Mouse (Mus musculus) ovary, postnatal 36 days (tissue): Measurements from ENCODE around the gene St3gal4.

Experiments
- DNase-seq: peaks from one replicate; pipeline ENCODE4 v3.0.0; 2022; ENCODE audit warnings: low spot score, mixed read lengths

St3gal4 gene

DNA sequence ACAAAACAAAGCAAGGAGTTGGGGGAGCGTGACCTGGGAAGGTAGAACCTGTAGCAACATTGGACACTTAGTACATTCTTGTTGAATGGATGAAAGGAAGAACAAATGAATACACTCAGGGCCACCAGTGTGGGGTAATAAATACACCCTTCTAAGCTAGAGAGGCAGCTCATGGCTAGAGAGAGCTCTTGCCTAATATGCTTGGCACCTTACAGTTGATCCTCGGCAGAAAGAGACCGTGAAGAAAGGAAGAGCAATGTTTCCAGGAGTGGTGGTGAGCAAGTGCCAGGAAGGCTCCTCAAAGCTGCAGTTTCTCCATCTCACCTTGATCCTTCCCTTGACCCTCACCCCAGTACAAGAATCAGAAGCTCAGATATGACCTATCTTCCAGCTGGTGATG lies 9.5 kb upstream of the St3gal4 start:
- no peak for DNase-seq

DNA sequence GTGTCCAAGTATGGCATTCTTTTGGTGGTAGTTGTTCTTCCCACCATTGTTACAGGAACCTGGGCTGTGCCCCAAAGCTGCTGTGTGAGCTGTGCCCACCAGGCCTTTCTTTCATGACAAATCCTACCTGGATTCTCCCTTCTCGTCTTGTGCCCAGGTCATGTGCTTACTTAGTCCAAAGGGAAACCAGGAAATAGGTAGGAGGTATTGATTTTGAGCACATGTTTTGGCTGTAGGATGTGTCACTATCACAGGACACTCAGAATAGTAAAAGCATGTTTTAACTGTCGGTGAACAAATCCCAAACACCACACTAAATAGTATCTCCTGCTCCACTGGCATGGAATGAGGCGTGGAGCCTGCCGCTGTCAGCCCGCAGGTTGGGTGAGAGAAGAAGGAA lies 8.5 kb upstream of the St3gal4 start:
- DNase-seq = no peak

DNA sequence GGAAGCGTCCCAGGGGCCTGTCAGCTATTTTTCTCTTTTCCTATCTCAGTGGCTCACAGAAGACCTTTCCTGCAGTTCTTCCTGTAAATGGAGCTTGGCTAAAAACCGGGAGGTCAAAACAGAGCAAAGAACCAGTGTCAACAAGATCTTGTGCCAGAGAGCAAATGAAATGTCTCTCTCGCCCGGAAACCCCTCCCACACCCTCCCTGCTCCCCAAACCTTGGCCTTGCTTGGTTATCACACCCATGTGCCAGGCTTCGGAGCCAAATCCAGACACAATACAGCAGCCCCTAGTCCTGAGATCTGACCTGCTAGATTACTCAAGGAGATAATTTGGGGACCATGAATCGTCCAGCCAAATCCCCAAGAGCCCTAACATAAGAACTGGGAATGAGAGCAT lies 8.1 kb upstream of the St3gal4 start:
- peak; percentile 63 for DNase-seq

DNA sequence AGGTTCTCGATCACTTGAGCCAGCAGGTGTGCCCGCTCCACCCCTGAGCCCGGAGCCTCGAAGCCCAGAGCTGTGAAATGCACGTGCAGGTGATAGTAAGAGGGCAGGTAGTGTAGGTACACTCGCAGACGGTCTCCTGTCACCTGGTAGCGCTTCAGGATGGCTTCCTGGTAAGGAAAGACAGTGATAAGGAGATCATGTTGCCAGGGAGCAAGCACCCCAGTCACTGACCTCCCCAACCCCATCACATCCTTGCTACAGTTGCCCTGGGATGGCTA lies 5.5 kb upstream of the St3gal4 start:
- no peak for DNase-seq

DNA sequence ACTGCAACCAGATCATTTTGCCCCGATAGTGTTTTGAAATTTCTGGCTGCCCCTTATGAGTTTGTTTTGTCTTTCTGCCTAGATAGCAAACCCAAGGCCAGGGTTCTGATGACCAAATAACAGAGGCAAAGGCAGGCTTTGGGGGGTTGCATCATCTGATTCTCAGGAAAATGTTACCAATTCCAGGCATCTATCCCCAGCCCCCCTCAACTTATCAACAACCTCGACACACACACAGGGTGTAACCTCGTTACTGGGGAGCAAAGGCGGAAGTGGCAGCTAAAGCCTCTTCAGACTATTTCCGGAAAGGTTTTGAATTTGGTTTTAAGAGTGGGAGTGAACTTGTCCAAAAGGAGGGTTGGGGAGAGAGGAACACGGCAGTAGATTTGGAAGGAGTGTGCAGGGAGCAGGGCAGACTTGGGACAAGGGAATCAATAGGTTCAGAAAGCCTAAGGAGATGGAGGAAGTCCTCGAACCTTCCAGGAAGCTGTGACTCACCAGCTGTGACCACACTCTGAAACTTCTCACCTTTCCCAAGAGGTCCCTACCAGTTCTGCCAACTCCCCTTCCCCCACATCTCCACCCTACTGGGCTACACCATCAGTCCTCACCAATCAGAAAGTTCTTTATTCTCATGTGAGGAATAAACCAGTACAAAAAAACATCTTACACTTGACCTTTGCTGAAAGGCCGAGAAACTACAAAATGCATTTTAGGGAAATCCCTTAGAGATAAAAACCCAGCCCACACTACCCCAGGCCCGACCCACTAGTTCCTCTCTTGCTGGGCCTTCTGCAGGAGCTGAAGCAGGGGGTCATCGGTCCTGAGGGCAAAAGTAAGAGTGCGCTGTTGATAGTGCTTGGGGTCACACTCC lies 5.0 kb upstream of the St3gal4 start:
- DNase-seq = no peak

DNA sequence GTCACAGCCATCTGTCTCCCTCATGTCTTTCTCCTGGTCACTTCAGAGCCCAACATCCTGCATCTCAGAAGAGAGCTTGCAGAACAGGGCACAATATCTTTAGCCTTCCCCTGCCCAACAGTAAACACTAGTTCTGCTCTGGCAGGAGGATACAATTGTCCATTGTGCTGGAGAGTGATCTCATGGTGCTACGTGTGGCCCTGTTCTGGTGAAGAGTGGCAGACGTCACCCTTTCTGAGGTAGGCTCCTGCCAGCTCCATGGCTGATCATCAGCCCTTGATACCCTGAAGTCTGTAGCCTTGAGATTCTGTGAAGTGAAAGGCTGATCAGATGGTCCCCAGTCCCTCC lies 4.4 kb upstream of the St3gal4 start:
- DNase-seq = no peak

DNA sequence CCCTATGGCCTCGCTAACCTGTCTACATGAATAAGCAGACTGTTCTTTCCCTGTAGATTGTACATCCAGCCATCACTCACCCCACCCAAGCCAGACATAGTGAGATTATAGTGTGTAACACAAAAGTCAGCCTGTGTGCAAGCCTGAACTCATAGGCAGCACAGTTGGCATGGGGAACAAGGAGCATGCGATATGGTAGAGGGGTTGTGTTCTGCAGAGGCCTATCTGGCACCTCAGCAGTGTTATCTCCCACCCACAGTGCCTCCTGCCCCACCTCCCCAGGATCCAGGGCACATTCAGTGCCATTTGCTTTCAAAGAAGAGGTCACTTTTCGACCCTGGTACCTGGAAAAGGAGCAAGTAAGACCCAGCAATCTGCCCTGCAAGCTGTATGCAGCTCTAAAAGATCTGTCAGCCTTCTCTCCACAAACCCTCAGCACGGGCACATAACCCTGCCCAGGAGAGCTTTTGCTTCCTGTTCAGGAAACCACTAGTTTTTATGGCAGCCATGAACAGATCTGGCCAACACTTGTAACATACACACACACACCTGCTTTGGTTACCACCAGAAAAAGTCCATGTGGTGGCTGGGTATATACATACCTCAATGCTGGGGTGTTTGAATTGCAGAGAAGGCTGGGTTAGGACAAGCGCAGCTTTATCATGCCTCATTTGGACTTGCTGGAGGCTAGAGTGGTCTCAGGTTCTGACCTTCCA lies 3.6 kb upstream of the St3gal4 start:
- no peak for DNase-seq

DNA sequence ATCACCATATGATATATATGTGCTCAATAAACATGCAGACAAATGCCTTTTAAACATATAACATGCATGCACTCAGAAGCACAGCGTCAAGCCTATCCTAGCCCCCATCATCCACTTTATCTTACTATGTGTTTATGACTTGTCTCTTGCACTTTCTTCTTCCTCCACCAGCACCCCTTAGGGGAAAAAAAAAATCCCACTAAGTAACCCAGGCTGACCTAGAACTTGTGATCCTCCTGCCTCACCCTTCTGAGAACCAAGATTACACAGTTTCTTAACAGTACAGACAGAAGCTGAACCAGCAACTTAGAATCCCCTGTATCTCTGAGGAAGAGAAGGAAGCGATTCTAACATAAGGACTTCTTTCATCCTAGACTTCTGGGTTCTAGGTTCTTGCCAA lies 505 bp downstream of the St3gal4 start:
- no peak for DNase-seq

DNA sequence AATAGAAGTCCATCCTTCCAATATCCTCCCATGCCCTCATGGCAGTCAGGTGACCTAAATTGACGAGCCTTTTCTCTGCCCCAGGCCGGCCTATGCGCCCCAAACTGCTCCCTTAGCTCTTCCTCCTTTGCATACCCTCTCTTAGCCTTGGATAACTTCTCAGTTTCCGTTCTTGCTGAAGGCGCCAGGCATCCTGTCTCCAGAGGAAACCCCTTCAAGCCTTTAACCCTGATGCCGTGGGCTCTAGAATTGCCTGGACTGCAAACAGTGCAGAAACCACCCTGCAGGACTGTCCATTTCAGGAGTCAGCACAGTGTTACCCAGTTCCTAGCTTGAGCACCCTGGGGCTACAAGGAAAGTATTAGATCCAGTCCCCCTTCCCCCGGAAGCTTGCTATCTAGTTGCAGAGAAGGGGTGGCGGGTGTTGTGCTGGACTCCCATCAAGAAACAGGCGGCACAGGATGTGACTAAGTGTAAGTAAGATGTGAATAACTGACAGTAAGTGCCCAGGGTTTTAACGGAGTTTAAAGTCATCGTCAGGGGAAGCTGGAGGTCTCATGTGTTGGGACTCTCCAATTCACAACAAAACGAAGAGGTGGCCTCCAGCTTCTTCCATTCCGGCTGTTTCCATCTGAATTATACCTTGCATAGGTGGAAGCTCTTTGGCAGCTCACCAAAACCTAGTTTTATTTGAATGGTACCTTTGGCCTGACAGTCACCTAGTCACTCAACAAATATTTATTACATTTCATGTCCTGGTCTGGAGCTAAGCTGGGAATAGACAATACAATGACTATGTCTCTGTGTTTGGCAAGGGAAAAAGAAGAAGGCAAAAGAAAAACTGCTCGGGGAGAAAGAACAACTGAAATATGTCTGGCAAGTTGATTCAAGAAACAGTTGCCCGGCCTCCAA lies 1.4 kb downstream of the St3gal4 start:
- no peak for DNase-seq

DNA sequence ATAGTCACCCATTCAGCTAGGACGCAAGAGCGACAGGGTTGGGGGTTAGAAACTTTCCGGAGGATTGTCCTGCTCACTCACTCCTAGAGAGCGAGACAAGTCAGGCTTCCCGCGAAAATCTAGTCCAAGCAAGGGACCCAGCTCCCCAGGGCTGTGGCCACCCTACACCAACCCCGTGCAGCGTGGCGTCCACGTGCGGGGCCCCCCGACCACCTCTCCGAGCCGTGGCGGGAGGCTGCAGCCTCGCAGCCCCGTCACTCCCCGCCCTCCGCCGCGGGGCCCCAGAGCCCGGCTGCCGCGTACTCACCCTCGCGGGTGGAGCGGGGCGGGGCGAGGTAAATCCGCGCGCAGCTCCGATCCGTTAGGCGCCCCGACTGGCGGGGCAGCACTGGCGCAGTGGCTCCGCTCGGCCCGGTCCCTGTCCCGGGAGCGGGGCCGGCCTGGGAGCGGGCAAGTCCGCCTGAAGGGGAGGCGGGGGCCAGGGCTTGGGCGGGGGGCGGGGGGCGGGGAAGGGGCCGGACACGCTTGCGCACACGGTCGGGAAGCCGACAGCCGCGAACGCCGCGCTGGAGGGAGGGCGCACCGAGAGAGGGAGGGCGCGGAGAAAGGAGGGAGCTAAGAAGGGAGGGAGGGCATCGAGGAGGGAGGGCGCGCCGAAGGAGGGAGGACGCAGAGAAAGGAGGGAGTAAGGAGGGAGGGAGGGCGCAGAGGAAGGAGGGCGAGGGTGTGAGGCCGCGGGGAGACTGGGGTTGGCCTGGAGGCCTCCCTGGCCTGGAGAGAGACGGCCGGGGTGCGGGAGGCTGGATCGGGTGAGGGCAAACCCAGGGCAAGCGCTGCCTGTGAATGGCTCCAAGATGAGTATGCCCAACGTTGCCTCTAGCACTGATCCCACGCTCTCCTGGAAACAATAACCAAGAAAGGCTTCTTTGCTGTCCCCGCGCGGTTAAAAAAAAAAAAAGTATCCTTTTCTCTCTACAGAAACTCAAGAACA lies 2.4 kb downstream of the St3gal4 start:
- DNase-seq = peak; percentile 87

DNA sequence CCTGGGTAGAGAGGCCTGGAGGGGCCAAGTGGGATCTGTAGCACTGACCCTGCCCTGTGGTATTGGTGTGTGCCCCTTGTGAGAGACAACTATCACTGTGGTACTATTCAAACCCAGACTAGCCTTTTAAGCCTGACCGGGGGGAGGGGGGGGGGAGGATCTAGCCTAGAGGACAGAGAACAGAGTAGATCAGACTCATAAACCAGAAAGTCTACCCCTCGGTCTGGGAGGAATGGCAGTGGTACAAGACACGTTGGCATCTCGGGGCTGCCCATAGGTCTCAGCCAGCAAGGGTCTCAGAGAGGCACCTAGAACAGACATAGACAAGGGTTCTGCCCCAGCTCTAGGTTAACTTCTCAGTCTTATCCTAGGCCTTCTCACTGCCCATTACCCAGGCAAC lies 3.3 kb downstream of the St3gal4 start:
- DNase-seq = no peak

DNA sequence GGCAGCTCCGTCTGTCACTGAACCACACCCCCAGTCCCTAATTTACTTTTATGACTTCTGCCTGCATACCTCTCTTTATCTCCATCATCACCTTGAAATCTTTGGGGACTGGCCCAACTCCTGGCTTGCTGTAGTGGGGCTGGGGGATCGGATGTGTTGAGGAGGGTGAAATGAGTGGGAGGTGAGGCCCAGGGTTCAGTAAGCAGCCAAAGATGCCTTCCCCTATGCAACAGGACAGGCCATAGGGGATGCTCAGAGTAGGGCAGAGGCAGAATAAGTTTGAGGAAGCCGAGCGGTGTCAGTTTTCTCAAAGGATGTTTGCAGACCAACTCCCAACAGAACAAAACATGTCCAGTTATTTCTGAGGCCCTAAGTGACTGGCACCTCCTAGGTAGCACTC lies 3.8 kb downstream of the St3gal4 start:
- no peak for DNase-seq

DNA sequence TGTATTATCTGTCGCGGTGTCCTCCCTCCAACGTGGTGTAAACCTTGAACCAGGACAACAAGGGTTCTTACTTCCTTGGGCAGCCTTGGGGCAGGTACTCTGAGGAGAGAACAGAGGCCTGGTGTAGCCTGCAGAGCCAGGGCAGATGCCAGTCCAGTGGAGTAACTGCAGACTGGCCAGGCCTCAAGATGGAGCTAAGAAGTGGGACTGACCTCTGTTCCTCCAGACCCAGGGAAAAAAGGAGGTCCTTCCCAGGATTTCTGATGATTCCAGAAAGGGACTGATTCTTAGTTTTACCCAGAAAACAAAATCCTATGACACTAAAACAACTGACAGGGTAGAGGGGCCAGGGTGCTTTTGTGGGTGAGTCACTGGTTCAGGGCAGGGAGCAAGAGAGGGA lies 4.8 kb downstream of the St3gal4 start:
- DNase-seq = no peak

DNA sequence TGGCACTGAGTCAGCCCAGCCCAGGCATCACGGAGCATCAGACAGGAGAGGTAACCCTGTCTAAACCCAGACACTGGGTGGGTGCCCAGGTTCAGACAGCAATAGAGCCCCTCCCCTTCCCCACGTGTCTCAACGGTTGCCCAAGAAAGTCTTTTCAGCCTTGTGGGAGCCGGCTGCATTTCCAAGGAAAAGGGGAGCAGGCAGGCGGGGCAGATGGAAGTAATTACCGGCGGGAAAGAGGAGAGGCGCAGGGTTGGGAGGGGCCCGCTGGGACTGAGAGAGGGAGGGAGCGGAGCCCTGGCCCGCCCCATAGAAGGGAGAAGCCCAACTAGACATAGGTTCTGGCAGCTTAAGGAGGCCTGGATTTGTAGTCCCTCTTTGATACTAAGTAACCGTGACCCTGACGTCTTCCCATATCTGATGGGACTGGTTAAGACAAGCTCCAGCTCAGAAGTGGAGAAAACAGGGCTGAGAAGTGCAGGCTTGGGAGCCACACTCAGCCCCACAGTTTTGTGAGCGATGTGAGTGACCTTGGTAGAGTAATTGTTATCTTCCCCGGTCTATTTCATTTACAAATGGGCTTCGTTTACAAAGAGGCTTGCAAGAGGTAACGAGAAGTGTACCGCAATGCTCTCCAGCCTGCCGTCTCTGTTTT lies 7.0 kb downstream of the St3gal4 start:
- peak; percentile 69 for DNase-seq

DNA sequence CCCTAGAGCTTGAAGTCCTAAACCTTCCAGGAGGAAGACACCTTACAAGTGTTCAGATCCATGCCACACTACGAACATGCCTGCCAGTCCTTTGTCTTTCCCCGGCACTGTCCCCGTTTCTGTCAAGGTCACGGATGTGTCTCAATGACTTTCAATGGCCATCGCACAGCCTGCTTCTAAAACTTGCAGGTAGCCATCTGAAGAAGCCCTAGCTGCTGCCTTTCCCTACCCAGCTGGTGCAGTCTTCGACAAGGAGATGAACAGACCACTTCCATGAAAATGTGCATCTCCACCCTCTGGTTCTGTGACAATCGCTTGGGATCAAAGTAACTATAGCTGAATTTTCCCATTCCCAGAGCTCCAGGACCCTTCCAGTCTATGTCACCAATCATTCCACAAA lies 7.6 kb downstream of the St3gal4 start:
- DNase-seq = no peak

DNA sequence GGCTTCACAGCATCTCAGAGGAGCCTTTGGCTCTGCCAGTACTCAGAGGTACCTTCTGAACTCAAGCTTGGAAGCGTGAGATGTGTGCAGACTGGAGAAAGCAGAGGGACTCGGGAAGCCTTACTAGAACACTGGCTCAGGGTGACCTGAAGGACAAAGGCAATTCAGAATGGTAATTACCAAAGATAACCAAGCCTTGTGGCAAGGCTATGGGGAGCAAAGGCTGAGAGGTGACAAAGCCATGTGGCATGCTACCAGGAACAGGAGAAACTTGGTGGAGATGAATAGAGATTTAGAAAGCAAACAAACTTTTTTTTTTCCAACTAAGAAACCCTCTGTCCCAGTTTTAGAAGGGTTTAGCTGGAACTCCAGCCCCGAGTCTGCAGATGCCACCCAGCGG lies 8.5 kb downstream of the St3gal4 start:
- no peak for DNase-seq

DNA sequence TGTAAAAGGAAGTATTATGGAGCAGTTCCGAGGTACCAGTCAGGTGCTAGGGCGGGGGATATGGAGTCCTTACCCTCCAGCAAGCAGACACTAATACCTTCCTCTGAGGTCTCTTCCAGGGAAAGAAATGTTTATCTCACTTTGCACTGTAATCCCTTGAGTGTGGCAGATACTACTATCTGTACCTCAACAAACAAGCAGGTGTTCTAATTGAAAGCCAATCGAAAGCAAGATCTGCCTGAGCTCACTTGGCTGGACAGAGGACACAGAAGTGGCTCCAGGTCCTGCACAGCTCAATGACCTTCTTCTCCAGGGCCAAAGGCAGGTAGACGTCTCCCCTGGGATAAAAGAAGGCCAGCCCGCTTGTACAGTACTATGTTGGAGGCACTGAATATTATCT lies 9.0 kb downstream of the St3gal4 start:
- DNase-seq = no peak

DNA sequence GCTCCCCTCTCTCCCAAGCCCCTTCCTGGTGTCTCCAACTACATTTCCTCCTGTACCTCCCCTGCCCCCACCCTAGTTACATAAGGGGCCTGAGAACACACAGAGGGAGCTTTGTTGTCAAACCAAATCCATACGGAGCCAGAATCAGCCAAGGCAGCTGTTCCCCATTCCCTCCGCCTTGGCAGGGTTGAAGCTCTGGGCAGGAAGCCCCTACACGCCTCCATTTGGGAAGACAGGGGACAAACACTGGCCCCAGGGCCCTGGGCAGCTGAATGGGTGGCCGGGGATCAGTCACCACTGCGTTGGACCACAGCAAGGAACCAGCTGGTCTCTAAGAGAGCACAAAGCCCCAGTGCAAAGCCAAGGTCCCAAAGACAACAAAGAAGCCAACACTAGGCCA lies 10.2 kb downstream of the St3gal4 start:
- DNase-seq = no peak

DNA sequence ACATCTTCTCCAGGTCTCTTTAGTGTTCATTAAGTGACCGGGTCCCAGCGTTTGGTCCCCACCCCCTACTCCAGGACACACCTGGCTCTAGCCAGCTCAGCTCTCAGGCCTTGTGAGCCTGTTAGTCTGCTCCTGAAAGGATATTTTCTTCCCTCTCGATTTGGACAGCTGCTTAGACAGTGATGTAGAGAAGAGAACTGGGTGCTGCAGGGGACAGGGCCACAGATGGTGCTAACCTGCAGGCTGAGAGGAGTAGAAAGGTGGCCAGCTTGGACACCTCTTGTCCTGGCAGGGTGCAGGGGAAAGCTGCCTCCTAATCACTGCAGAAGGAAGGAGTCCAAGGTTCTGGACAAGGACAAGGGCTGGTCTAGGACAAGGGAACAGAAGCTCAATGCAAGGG lies 11.0 kb downstream of the St3gal4 start:
- DNase-seq = no peak

DNA sequence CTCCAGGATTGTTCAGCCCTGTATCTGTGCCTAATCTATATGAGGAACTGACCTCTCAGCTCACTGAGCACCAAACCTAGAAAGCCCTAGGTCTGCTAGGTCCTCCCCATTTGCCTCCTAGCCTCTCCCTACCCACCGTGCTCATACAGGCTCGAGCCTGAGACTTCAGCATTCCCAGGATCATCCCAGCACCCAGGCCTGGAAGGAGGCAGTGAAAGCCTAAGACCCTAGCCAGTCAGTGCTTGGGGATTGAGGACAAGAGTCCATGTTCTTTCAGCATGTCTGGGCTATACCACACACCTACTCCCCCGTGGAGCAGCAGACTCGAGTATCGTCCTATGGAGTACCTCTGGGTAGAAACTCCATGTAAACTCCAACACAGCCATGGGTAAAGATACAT lies 11.7 kb downstream of the St3gal4 start:
- DNase-seq = no peak
